8 mouse cellular contexts compared by ENCODE assay signal in the genomic region with DNA sequence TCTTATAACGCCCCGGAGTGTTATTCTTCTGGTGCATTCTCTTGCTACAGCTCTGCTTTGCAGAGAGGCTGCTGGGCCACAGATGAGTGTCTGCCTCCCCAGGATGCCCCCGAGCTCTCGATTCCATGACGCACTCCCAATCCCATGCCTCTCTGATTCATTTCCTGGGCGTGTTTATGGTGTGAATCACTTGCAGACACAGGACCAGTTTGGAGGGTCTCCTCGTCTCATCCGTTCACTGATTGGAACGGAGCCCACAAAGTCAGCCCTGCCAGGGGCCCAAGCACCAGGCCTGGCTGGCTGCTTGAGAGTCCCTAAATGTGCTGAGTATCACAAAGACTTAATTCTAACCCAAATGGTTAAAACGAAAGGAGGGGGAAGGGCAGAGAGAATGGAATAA.
DNase-seq lines count a peak whose midpoint lies in the region; ATAC-seq and TF ChIP-seq lines count a peak whose summit lies in the region.
"Had no signal": no experiment of that assay in that cellular context is flagged by ENCODE, and none has a peak within 500 bp of the region (broad histone marks: within the 10 kb centered on the region; RNA-seq: fewer than 3 reads in every experiment).

No protein-coding gene starts in this region.

- H3K4me1 ChIP-seq in lung, embryonic 16.5 days (replicated peaks; ENCODE audit: control insufficient read depth, insufficient read depth, low read length), result peaks cover 12% of the 10 kb centered on the region; the same call in 1 of the 2 replicates
- peaks cover 41% of the 10 kb centered on the region for H3K4me1 ChIP-seq in embryonic fibroblast, embryonic 13.5 days (ENCODE audit: control insufficient read depth, insufficient read depth, low read length)
- H3K4me1 ChIP-seq in hindbrain, embryonic 12.5 days, result peaks cover 48% of the 10 kb centered on the region

- H3K27ac ChIP-seq in lung, embryonic 16.5 days (ENCODE audit: low read length), result no peak overlapping the region
- H3K27ac ChIP-seq in embryonic fibroblast, embryonic 13.5 days (ENCODE audit: insufficient read depth, low read length), result peak overlapping the region; percentile 96
- peak overlapping the region; percentile 60 for H3K27ac ChIP-seq in hindbrain, embryonic 12.5 days

- no peak overlapping the region for H3K9ac ChIP-seq in lung, embryonic 16.5 days (ENCODE audit: low read length)
- H3K9ac ChIP-seq in hindbrain, embryonic 12.5 days, result no peak overlapping the region

- TF ChIP-seq POLR2A in embryonic fibroblast, embryonic 13.5 days (IDR thresholded peaks at IDR 0.05; ENCODE audit: low read depth, low read length), result peak; percentile 36; the same call in 1 of the 2 replicates

- no peaks in the 10 kb centered on the region for H3K9me3 ChIP-seq in lung, embryonic 16.5 days (ENCODE audit: control insufficient read depth, low read length)
- no peaks in the 10 kb centered on the region for H3K9me3 ChIP-seq in hindbrain, embryonic 12.5 days (replicated peaks)

- no peak for TF ChIP-seq CTCF in embryonic fibroblast, embryonic 13.5 days (IDR thresholded peaks at IDR 0.05; ENCODE audit: borderline replicate concordance, insufficient read depth, low read length)

- no peaks in the 10 kb centered on the region for H3K36me3 ChIP-seq in lung, embryonic 16.5 days (ENCODE audit: control insufficient read depth, insufficient read depth, low read length)
- H3K36me3 ChIP-seq in hindbrain, embryonic 12.5 days, result no peaks in the 10 kb centered on the region

- H3K4me3 ChIP-seq in lung, embryonic 16.5 days (ENCODE audit: low read length), result no peak overlapping the region
- no peak overlapping the region for H3K4me3 ChIP-seq in embryonic fibroblast, embryonic 13.5 days (ENCODE audit: insufficient read depth, low read length)
- H3K4me3 ChIP-seq in hindbrain, embryonic 12.5 days, result no peak overlapping the region

- WGBS in lung, embryonic 16.5 days, result 48% methylated on average over 10 of the region's 10 CpGs
- 31% methylated on average over 10 of the region's 10 CpGs for WGBS in hindbrain, embryonic 12.5 days

- DNase-seq in lung, adult 18-20 months, result no peak
- peak; percentile 52 for DNase-seq in retina, postnatal 1 day
- no peak for DNase-seq in right cerebral cortex, postnatal 36 days (ENCODE audit: low spot score in 2 of 2)
- DNase-seq: layer of hippocampus, adult 9-11 months had no signal

- ATAC-seq in lung, embryonic 16.5 days (ENCODE audit: low read depth), result peak; percentile 54; the same call in 1 of the 2 replicates
- peak; percentile 55 for ATAC-seq in hindbrain, embryonic 12.5 days (ENCODE audit: low FRiP score)
- no peak for ATAC-seq in erythroid progenitor cell, adult 5-6 weeks (replicated peaks; ENCODE audit: low FRiP score, poor library complexity, severe bottlenecking)

- no peaks in the 10 kb centered on the region for H3K27me3 ChIP-seq in lung, embryonic 16.5 days (ENCODE audit: control insufficient read depth, insufficient read depth, low read depth, low read length)
- no peaks in the 10 kb centered on the region for H3K27me3 ChIP-seq in hindbrain, embryonic 12.5 days

- no peak overlapping the region for H3K4me2 ChIP-seq in lung, embryonic 16.5 days (ENCODE audit: low read depth, low read length)
- peak overlapping the region; percentile 9; the same call in 1 of the 2 replicates for H3K4me2 ChIP-seq in hindbrain, embryonic 12.5 days (replicated peaks)
